Mouse (Mus musculus) mature B cell (primary cell): ENCODE data around the gene Eps15l1.

ENCODE experiments used
- in situ Hi-C: fragments of 300-500 bp; cut with MboI; formaldehyde crosslinking; loops from 2 replicates; pipeline ENCODE4 v1.14.3; 2019

Gene Eps15l1

DNA sequence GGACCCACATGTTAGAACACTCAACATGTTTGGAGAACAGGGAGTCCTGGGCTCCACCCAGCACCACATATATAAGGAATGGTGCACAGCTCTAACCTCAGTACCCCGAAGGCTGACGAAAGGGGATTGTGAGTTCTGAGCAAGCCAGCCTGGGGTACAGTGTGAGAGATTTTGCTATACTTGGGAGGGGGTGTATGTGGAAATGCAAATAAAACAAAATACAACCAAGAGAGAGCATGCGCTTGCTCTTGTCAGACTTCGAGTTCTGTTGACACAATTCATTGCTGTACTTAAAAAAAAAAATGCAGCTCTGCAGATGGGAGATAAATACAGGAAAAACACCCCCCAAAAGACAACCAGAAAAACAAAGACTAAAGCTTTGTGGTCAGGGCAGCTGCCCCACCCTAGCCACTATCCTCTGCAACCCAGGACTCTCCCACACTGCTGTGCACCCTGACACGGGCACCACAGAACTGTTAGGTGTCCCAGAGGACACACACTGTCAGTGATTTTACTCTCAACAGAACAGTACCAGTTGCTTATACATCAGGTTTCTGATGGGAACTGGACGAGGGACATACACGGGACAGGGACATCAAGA is 69.8 kb downstream of the Eps15l1 start:
- in situ Hi-C loops: no loop called here

DNA sequence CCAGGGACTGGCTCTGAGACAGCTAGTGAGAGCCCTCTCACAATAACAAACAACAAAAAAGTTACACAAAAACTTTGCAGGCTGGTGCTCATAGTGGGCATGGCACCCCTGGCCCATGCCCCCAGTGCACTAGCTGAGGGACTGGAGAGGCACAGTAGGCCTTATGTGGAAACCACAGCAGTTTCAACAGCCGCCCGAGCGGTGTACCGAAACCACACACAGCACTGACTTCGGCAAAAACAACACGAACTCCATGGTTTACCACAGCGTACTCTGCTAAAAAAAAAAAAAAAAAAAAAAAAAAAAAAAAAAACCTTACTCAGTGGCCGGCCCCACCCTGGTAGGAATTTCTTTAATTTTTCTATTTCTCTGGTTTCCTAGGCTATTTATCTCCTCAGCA is 70.5 kb downstream of the Eps15l1 start:
- in situ Hi-C loops: no loop called here

DNA sequence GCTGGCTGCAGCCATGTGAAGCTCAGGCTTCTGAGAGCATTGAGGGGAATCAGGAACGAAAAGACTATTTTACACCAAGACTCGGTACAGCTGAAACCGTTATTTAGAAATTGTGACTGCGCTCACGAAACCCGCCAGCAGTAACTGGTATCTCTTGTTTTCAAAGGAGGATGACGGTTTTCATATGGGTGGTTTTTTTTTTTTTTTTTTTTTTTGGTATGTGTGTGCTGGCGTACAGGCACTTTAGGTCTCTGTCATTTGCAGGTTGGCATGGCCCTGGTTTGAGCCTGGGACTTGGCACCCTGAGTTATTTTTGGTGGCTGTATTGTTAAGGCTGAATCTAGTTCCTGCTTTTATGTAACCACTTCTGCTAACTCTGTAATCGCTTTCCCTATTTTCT is 71.4 kb downstream of the Eps15l1 start:
- in situ Hi-C loops: loop anchor here (25.0 kb wide), 1 partner anchor 1213 kb away; no protein-coding TSS in a partner anchor

DNA sequence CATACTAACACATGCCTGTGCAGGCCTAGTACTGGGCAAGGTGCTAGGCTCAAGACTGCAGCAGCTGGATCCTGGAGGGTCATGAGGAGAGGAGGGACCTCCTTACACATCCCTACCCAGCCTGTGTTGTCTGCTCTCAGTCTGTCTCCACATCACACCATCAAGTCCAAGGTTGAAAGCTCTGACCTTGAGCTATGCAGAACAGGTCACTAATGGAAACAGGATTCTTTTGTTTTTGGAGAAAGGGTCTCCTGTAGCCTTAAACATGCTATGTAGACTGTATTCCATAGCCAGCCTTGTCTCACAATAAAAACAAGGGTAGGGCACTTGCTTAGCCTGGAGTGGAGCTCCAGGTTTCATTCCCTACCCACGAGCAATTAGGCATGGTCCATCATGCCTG is 72.3 kb downstream of the Eps15l1 start:
- in situ Hi-C loops: loop anchor here (25.0 kb wide), 1 partner anchor 1212 kb away; no protein-coding TSS in a partner anchor

DNA sequence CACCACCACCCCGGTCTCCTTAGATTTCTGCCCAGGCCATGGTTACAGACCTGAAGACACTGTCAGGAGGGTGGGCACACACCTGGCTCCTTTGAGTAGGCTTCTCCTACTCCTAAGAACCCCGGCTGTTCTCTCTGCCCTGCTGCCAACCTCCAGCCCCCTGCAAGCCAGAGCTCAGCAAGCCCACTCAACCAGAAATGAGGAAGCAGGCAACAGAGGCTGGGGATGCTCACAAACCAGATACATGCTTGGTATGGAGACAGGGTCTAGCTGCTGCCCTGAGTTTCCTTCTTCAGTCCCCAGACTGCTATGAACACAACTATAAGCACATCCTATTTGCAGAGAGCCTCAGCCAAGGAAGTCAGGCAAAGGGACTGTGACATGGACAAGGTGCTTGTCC is 73.1 kb downstream of the Eps15l1 start:
- in situ Hi-C loops: loop anchor here (25.0 kb wide), 1 partner anchor 1211 kb away; no protein-coding TSS in a partner anchor

DNA sequence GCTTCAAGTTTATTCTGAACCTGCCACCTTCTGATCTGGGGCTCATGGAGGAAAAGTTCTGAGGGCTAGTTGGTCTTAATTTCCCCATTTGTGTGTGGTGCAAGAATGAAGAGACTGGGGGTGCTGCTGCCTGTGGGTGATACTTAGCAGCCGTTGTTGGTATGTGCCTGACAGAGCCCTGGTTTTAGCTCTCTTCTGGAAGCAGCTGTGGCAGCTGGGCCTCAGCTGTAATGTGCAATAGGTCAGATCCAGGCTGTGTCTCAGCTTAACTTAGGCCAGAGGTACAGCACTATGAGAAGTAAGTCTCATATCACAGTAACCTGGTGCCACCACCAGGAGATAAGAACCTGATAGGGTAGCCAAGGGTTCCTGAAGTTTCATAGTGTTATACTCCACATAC is 73.7 kb downstream of the Eps15l1 start:
- in situ Hi-C loops: loop anchor here (25.0 kb wide), 1 partner anchor 1210 kb away; no protein-coding TSS in a partner anchor

DNA sequence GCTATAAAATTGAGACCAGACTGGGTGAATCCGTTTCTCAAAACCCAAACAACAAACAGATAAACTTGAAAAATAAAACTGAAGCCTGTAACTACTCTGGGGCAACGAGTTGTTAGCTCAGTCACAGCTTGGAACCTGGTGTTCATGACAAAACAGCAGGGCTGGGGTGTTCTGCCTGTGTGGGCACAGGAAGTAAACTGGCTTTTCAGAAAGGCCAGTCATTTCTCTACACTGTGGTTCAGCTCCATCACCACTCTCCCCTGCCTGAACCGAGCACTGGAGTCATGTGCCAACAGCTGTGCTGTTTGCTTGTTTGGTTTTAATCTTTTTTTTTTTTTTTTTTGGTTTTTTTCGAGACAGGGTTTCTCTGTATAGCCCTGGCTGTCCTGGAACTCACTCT is 77.5 kb downstream of the Eps15l1 start:
- in situ Hi-C loops: loop anchor here (25.0 kb wide), 1 partner anchor 1206 kb away; no protein-coding TSS in a partner anchor

DNA sequence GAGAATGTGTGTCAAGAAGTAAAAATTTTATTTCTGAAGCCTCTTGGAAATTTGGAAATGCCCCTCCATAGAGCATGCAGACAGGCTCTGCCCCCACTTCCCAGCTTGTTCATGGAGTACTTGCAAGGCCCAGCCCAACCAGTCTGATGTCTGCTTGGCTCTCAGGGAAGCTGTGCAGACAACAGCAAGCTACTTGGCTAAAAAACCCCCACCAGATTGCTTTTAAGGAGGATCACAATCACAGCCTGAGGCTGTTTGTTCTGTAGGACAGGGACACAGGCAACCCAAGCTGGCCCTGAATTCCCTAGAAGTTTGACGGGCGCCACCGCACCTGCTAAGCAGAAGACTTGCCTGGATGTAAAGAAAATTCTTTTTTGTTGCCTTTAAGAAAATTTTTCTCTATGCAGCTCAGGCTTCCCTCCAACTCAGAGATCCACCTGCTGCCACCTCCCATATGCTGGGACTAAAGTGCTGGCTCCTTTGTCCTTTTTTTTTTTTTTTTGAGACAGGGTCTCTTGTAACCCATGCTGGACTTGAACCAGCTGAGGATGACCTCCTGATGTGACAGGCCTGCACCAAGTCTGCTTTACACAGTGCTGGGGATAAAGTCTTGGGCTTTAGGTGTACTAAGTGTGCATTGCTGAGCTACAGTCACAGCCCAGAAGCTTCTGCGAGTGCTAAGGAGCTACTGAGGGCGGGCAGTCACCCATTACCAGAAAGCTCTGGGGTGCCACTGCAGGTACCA is 78.5 kb downstream of the Eps15l1 start:
- in situ Hi-C loops: loop anchor here (25.0 kb wide), 1 partner anchor 1205 kb away; no protein-coding TSS in a partner anchor

DNA sequence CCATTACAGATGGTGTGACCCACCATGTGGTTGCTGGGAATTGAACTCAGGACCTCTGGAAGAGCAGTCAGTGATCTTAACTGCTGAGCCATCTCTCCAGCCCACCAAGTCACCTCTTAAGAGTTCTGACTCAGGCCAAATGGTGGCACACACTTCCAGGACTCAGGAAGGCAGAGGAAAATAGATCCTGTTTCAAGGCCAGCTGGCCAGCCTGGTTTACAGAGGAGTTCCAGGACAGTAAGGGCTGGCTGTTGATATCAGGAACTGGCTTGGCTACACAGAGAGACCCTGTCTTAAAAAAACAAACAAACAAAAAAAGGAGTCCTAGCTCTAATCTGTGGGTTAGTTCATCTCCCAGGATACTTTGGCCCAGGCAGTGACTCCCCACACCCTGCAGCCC is 84.2 kb downstream of the Eps15l1 start:
- in situ Hi-C loops: loop anchor here (25.0 kb wide), 1 partner anchor 1200 kb away; no protein-coding TSS in a partner anchor

DNA sequence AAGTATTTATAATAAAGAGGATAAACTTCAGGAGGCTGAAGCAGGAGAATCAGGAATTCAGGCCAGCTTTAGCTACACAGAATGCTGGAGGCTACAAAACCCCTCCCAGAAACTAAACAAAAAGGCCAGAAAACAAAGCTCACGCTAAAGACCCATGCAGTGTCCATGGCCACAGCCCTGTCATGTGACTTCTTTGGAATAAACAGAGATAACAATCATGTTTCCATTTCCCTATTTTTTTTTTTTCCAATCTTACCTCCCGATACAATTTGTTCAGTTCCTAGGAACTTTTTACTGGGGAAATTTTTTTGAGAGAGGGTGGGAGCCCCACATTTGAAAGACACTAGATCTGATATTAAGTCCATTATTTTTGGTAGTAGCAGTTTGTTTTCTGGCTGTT is 85.0 kb downstream of the Eps15l1 start:
- in situ Hi-C loops: loop anchor here (25.0 kb wide), 1 partner anchor 1199 kb away; no protein-coding TSS in a partner anchor

DNA sequence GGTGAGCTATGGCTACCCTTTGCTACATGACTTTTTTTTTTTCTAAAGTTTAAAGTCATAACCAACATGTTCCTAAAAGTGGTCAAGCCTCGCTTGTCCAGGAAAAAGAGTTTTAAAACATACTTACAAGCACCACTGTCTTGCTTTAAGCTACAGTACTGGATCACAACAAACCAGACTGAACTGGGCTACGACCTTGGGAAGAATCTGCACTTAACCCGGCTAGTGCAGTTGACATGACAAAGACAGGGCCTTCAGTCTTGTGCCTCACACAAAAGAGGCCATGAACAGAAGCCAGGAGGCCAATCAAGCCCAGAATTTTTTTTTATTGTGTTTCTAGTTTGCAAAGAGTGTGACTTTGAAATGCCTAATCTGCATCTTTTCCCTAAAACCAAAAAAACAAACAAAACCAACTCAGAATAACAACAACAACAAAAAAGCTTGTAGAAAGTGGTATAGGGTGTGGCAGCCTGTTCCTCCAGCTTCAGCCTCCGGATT is 87.1 kb downstream of the Eps15l1 start:
- in situ Hi-C loops: loop anchor here (25.0 kb wide), 1 partner anchor 1197 kb away; no protein-coding TSS in a partner anchor

DNA sequence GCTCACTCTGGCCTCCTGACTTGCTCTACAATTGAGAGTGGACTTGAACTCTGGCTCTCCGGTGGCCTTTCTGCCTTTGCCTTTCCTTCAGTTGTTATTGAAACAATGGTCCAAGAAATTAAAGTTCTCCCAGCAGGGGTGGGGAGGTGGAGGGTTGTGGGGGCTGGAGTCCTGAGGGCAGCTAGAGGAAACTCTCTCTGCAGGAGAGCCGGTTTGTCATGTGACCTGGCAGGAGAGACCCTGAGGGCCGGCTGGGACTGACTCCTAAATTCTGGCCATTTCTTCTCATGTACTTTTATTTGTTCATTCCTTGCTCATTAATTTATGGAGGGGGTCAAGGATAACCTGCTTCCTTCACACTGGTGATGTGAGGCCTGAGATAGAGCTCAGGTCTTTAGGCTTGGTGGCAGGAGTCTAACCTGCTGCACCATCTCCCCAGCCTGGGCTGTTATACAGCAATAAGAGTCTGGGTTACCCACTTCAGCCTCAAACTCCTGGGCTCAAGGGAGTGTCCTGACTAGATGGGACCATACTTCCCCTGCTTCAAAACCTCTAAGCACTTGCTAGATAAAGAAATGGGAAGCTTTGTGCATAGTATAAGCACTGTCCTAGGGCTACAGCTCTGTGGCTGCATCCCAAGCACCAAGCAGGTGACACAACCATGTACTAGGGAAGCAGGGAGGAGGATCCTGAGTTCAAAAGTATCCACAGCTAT is 87.7 kb downstream of the Eps15l1 start:
- in situ Hi-C loops: loop anchor here (25.0 kb wide), 1 partner anchor 1196 kb away; no protein-coding TSS in a partner anchor

DNA sequence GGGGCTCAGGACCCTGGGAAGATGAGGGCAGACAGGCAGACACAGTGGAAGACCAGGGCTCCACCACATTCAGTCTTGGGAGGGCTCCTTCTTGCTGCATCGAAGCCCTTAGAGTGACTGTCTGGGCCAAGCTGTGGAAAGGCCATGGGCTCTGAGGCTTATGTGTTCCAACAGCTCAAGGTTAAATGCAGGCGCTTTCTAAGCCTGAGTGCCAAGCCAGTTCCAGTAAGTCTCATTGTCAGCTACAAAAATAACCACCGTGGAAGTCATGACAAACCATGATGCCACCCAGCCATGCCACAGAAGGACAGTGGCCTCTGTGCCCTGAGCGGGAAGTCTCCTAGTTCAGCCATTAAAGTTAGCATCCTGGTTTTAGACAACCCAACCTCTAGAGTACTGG is 89.6 kb downstream of the Eps15l1 start:
- in situ Hi-C loops: loop anchor here (25.0 kb wide), 1 partner anchor 1194 kb away; no protein-coding TSS in a partner anchor

DNA sequence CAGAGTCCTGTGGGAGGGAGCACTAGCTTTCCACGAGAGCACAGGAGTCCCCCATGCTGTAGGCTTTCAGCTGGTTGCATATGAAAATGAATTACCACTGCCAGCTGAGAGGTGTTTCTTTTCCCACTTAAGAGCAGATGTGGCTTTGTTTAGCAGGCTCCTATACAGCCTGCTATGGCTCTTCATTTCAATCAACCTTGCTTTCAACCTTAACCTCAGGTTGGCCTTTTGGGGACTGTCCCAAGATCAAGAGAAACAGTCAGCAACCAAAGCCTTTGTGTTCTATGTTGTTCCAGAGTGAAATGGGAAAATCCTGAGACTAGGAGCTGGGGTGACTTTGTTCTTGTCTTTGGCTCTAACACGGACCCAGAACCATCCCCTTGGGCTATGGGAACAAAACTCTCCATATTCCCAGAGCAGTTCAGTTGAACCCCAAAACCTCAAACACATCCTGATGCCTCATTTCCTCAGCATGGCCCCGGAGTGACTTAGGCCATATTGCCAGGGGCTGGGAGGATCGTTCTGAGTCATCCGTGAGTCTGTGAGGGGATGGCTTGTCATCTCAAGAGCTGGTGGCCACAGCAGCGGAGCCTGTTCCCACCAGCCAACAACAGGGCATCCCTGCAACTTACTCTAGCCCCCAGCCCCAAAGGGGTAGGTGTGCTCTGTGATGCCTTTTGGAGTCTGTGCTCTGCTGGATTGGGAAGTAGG is 90.3 kb downstream of the Eps15l1 start:
- in situ Hi-C loops: loop anchor here (25.0 kb wide), 1 partner anchor 1194 kb away; no protein-coding TSS in a partner anchor

DNA sequence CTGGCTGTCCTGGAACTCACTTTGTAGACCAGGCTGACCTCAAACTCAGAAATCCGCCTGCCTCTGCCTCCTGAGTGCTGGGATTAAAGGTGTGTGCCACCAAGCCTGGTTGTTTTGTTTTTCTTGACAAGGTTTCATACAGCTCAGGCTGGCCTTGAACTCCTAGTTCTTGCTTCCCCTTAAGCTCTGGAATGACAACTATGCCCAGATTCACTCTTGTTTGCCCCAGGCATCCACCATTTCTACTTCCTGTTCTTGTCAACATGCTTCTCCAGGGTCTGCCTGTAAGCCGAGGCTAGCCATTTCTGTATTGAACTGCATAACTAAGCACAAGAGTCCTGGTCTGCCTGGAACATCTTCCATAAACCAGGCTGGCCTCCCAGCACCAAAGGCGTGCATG is 92.1 kb downstream of the Eps15l1 start:
- in situ Hi-C loops: loop anchor here (25.0 kb wide), 1 partner anchor 1192 kb away; no protein-coding TSS in a partner anchor

DNA sequence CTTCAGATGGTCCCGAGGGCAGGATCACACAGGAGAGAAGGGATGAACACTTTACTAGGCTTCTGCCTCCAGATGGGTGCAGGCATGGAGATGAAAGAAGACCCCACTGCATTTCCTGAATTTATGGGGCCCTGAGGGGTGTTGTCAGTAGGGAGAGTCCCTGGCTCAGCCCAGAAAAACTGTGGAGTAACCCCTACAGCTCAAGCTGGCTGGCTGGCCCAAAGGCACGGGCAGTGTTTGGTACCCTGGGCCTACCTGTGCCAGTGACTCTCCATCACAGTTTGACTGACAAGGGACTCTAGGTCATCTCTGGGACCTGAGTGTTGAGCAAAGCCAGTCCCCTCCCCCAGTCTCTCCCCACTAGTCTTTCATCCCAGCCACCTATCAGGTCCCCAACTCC is 96.6 kb downstream of the Eps15l1 start:
- in situ Hi-C loops: loop anchor here (5.0 to 25.0 kb wide), 2 partner anchors 33 to 1187 kb away; no protein-coding TSS in a partner anchor

DNA sequence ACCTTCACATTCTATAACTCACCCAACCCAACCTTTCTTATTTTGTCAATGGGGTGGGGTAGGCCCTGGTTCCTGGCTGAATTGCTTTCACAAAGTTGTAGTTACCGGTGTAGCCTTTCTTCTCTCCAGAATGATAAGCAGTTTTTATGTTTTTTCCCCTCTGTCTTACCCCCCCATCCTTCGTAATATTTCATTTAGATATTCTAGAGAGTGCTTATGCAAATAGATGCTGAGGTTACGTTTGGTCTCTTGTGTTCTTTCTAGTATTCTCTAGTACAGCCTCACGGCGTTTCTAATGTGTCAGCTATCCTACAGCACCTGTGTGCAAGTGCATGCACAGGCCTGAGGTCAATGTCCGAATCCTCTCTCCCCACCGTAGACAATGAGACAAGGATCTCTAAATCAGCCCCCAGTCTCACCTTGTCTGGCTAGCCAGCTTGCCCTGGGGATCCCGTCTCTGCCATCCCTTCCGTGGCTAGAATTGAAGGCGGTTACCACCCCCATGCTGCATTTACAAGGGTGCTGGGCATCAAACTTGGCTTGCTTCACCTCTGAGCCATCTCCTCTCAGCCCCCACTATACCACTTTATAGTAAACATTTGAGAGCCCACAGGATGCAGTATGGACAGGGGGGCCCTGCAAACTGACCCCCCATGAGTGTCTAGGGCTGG is 97.1 kb downstream of the Eps15l1 start:
- in situ Hi-C loops: loop anchor here (5.0 kb wide), 1 partner anchor 33 kb away; no protein-coding TSS in a partner anchor

DNA sequence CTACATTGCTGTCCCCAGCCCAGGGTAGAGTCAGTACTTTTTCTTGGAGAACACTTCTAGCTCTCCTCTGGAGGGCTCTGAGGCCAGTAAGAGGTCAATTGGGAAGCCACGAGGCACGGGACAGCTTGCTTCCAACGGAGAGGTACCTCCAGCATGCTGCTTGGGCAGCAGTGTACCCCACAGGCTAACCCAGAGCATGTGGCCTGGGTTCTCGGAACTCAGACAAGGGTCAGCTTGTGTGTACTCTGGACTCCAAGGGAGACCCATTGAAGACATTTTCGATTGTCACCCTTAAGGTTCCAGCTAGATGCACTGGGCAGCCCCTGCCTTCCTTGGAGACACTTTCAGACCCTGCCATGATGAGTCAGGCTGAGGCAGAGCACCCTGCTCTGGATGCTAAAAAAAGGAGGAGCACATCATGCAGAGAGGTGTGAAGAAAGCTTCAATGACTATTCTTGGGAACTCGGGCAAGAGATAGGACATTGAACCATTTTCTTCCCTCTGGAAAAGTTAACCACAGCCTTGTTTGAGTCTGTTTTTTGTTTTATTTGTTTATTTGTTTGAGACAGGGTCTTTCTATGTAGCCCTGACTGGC is 98.0 kb downstream of the Eps15l1 start:
- in situ Hi-C loops: loop anchor here (5.0 kb wide), 1 partner anchor 34 kb away; no protein-coding TSS in a partner anchor

DNA sequence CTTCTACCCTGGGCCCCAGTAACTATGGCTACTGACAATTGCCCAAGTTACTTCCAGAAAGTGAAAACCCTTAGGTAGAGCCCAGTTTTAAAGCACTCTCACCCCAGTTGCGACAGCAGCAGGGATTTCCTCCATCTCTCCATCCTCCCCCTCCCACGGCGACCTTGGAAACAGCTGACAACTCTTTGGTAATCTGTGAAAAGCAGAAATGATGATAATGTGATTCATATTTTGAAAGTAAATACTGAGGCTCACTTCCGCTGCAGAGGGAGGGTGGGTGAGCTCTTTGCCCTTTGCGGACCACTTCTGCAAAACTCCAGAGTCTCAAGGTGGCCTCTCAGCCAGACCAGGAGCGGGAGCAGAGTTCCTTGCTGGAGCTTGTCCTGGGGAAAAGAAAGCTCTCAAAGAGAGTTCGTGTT is 98.8 kb downstream of the Eps15l1 start:
- in situ Hi-C loops: loop anchor here (5.0 kb wide), 1 partner anchor 35 kb away; no protein-coding TSS in a partner anchor
